Mouse (Mus musculus) urinary bladder, postnatal 0 days (tissue): Measurements from ENCODE around the gene Tars. TPM values are rescaled to one million over a fixed set of nuclear protein-coding genes. Genes with fewer than 3 reads are reported as not detected.

Experiments used
- polyA plus RNA-seq: library from polyadenylated mRNA; unstranded; fragments of >200 nt; fragmentation: Nextera tagmentation; extraction: Ambion mirVana; gene quantifications from 2 replicates; pipeline ENCODE4 v1.2.1, GENCODE M21; 2015

Tars gene
- 44.2 and 44.9 TPM in 2 replicates for polyA plus RNA-seq

GRCm38 (mm10) chr15:11399356-11400067 lies at the start of gene Tars:
TSS of gene Tars (minus strand) at chr15:11399665.

